Mouse (Mus musculus) forebrain, postnatal 0 days (tissue): ENCODE results near the gene Fbxl20. TPM values are rescaled to one million over a fixed set of nuclear protein-coding genes. Genes with fewer than 3 reads are reported as not detected.

Source experiments
- ATAC-seq: fragments of 200-750 bp; cut with Nextera tagmentation; 2 replicates; pipeline ENCODE4 v1.8.0; 2017; ENCODE audit warnings: mild to moderate bottlenecking, moderate library complexity
- DNase-seq: peaks from one replicate; pipeline ENCODE4 v3.0.0-alpha.2; 2015
- H3K27ac ChIP-seq: fragments of 300-500 bp; sonication (generic); 2 replicates; pipeline ENCODE4 v1.5.1; 2014; ENCODE audit warnings: low read depth, mild to moderate bottlenecking, antibody characterized with exemption, low read length, moderate library complexity, mixed read lengths
- H3K27me3 ChIP-seq: fragments of 300-500 bp; sonication (generic); 2 replicates; pipeline ENCODE4 v1.6.1; 2014; ENCODE audit warnings: mild to moderate bottlenecking, low read length, mixed read lengths; ENCODE audit not compliant: insufficient read depth
- H3K36me3 ChIP-seq: fragments of 300-500 bp; sonication (generic); 2 replicates; pipeline ENCODE4 v1.6.1; 2014; ENCODE audit warnings: mild to moderate bottlenecking, moderate library complexity; ENCODE audit not compliant: insufficient read depth
- H3K4me1 ChIP-seq: fragments of 300-500 bp; sonication (generic); 2 replicates; pipeline ENCODE4 v1.6.1; 2014; ENCODE audit warnings: antibody characterized with exemption; ENCODE audit not compliant: insufficient read depth
- H3K4me2 ChIP-seq: fragments of 300-500 bp; sonication (generic); 2 replicates; pipeline ENCODE4 v1.6.1; 2014; ENCODE audit warnings: low read depth, mild to moderate bottlenecking, moderate library complexity
- H3K4me3 ChIP-seq: fragments of 300-500 bp; sonication (generic); 2 replicates; pipeline ENCODE4 v1.5.1; 2014; ENCODE audit warnings: low read depth, low read length, mixed read lengths
- H3K9ac ChIP-seq: fragments of 300-500 bp; sonication (generic); 2 replicates; pipeline ENCODE4 v1.6.1; 2014; ENCODE audit warnings: mild to moderate bottlenecking
- H3K9me3 ChIP-seq: fragments of 300-500 bp; sonication (generic); 2 replicates; pipeline ENCODE4 v1.6.1; 2016; ENCODE audit warnings: low read length
- CTCF ChIP-seq: sonication (generic); IDR thresholded peaks from 2 replicates; pipeline ENCODE4 v1.5.1; 2016; ENCODE audit warnings: antibody characterized with exemption, control low read depth, low read depth
- WGBS: fragments of 180-500 bp; shearing (Covaris S2); extraction: QIAGEN DNeasy Blood & Tissue Kit; methylation state at CpG from one replicate; pipeline ENCODE4 v1.1.7; 2014; 5-methylcytosine and 5-hydroxymethylcytosine counted together
- polyA plus RNA-seq: library from polyadenylated mRNA; unstranded; fragments of >200 nt; fragmentation: Nextera tagmentation; extraction: Ambion mirVana; gene quantifications from 2 replicates; pipeline ENCODE4 v1.2.1, GENCODE M21; 2015
- total RNA-seq: library from RNA; depleted of rRNA; stranded (reverse); fragments of >200 nt; gene quantifications from 2 replicates; pipeline ENCODE4 v1.2.3, GENCODE M21; 2014

The Fbxl20 gene
- total and polyA plus RNA-seq, 2 experiments from 2014 or later: 12.5 to 22.9 TPM

GRCm38 (mm10) chr11:98137836-98138235, 12.4 kb downstream of the Fbxl20 start:
- no peak overlapping the region for H3K27ac ChIP-seq
- H3K4me2 ChIP-seq: no peak overlapping the region
- no peaks in the 10 kb centered on the region for H3K36me3 ChIP-seq
- no peak for TF ChIP-seq CTCF
- DNase-seq (no peak), ATAC-seq (no peak)
- H3K9ac ChIP-seq: no peak overlapping the region
- WGBS: 92% methylated on average over 11 of the region's 11 CpGs
- H3K4me3 ChIP-seq: no peak overlapping the region
- no peaks in the 10 kb centered on the region for H3K4me1 ChIP-seq
- H3K27me3 ChIP-seq: no peaks in the 10 kb centered on the region
- H3K9me3 ChIP-seq: no peaks in the 10 kb centered on the region

- Histone ChIP-seq H3K27ac (no peak overlapping the region), H3K4me1 (no peaks in the 10 kb centered on the region), H3K4me3 (no peak overlapping the region), H3K27me3 (no peaks in the 10 kb centered on the region), H3K9me3 (no peaks in the 10 kb centered on the region), H3K9ac (no peak overlapping the region), H3K36me3 (no peaks in the 10 kb centered on the region), H3K4me2 (no peak overlapping the region)
- WGBS: 59% methylated on average over 4 of the region's 4 CpGs
- ATAC-seq (no peak), DNase-seq (no peak)
- TF ChIP-seq CTCF: no peak
These were observed 15.3 kb downstream of the Fbxl20 start for GRCm38 (mm10) chr11:98134951-98135350.

GRCm38 (mm10) chr11:98123424-98123823, 26.8 kb downstream of the Fbxl20 start:
- no peak overlapping the region for H3K9ac ChIP-seq
- ATAC-seq (no peak), DNase-seq (no peak)
- H3K9me3 ChIP-seq: no peaks in the 10 kb centered on the region
- no peak overlapping the region for H3K4me3 ChIP-seq
- WGBS: 94% methylated on average over 5 of the region's 5 CpGs
- peaks cover 9% of the 10 kb centered on the region; the same call in 1 of the 2 replicates for H3K36me3 ChIP-seq
- no peak overlapping the region for H3K4me2 ChIP-seq
- H3K27me3 ChIP-seq: no peaks in the 10 kb centered on the region
- H3K27ac ChIP-seq: no peak overlapping the region
- no peak for TF ChIP-seq CTCF
- no peaks in the 10 kb centered on the region for H3K4me1 ChIP-seq

GRCm38 (mm10) chr11:98114363-98114762, 35.8 kb downstream of the Fbxl20 start:
- DNase-seq (no peak), ATAC-seq (no peak)
- Histone ChIP-seq H3K4me1 (no peaks in the 10 kb centered on the region), H3K9me3 (no peaks in the 10 kb centered on the region), H3K27me3 (no peaks in the 10 kb centered on the region), H3K4me2 (no peak overlapping the region), H3K27ac (no peak overlapping the region), H3K4me3 (no peak overlapping the region), H3K36me3 (peaks cover 43% of the 10 kb centered on the region), H3K9ac (no peak overlapping the region)
- TF ChIP-seq CTCF: no peak
- 89% methylated on average over 1 of the region's 1 CpGs for WGBS

GRCm38 (mm10) chr11:98113504-98113903, 36.7 kb downstream of the Fbxl20 start:
- H3K27me3 ChIP-seq: no peaks in the 10 kb centered on the region
- no peak for TF ChIP-seq CTCF
- 76% methylated on average over 4 of the region's 4 CpGs for WGBS
- H3K4me2 ChIP-seq: no peak overlapping the region
- H3K4me3 ChIP-seq: no peak overlapping the region
- H3K4me1 ChIP-seq: no peaks in the 10 kb centered on the region
- H3K27ac ChIP-seq: no peak overlapping the region
- DNase-seq (no peak), ATAC-seq (no peak)
- H3K9me3 ChIP-seq: no peaks in the 10 kb centered on the region
- no peak overlapping the region for H3K9ac ChIP-seq
- H3K36me3 ChIP-seq: peaks cover 52% of the 10 kb centered on the region

GRCm38 (mm10) chr11:98109706-98110105, 40.5 kb downstream of the Fbxl20 start:
- Histone ChIP-seq H3K4me3 (no peak overlapping the region), H3K4me1 (no peaks in the 10 kb centered on the region), H3K9ac (no peak overlapping the region), H3K36me3 (peaks cover 71% of the 10 kb centered on the region), H3K27ac (no peak overlapping the region), H3K27me3 (no peaks in the 10 kb centered on the region), H3K4me2 (no peak overlapping the region), H3K9me3 (no peaks in the 10 kb centered on the region)
- no peak for TF ChIP-seq CTCF
- no peak for DNase-seq
- ATAC-seq: no peak
- WGBS: 92% methylated on average over 5 of the region's 5 CpGs

GRCm38 (mm10) chr11:98101332-98101731, 48.9 kb downstream of the Fbxl20 start:
- ATAC-seq (no peak), DNase-seq (no peak)
- H3K27me3 ChIP-seq: no peaks in the 10 kb centered on the region
- H3K4me1 ChIP-seq: no peaks in the 10 kb centered on the region
- H3K9ac ChIP-seq: no peak overlapping the region
- no peak overlapping the region for H3K4me3 ChIP-seq
- no peak overlapping the region for H3K27ac ChIP-seq
- WGBS: 95% methylated on average over 3 of the region's 3 CpGs
- peaks cover 71% of the 10 kb centered on the region for H3K36me3 ChIP-seq
- H3K9me3 ChIP-seq: no peaks in the 10 kb centered on the region
- H3K4me2 ChIP-seq: no peak overlapping the region
- TF ChIP-seq CTCF: no peak

- H3K9ac ChIP-seq: no peak overlapping the region
- no peak overlapping the region for H3K27ac ChIP-seq
- 86% methylated on average over 9 of the region's 9 CpGs for WGBS
- no peak for ATAC-seq
- H3K4me3 ChIP-seq: no peak overlapping the region
- no peaks in the 10 kb centered on the region for H3K27me3 ChIP-seq
- no peak overlapping the region for H3K4me2 ChIP-seq
- no peaks in the 10 kb centered on the region for H3K9me3 ChIP-seq
- DNase-seq: no peak
- H3K4me1 ChIP-seq: no peaks in the 10 kb centered on the region
- no peak for TF ChIP-seq CTCF
- H3K36me3 ChIP-seq: peaks cover 60% of the 10 kb centered on the region
These were observed 59.6 kb downstream of the Fbxl20 start for GRCm38 (mm10) chr11:98090583-98090982.
